Mouse (Mus musculus) liver, postnatal 0 days (tissue): ENCODE results near the gene Col4a1.

Experiments
- CTCF ChIP-seq: sonication (generic); IDR thresholded peaks from 2 replicates; pipeline ENCODE4 v1.5.1; 2016; ENCODE audit warnings: antibody characterized with exemption, low read depth
- EP300 ChIP-seq: IDR thresholded peaks from 2 replicates; pipeline ENCODE4 v1.6.1; 2016; ENCODE audit warnings: antibody characterized with exemption, low read depth, mild to moderate bottlenecking

DNA sequence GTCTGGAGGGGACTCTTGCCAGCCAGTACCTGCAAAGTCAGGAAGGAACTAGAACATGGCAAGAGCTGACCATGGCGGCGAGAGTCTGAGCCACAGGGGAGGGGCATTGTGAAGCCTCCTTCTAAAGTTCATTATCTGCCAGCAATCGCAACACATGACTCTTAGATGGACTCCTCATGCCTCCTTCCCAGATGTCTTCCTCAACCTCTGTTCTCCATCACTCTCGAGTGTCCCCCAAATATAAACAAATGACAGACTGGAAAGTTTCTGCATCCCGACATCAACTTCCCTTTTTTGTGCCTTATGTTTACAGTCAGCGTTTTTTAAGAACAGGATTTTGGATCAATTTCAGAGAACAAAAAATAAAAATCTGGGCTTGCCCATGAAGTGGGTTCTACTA lies 93.3 kb downstream of the Col4a1 start:
- no peak for TF ChIP-seq CTCF
- no peak for TF ChIP-seq EP300
